In genomic region chr2:73592231-73593100, GRCm38 (mm10) we compare ENCODE assay signal across 8 mouse cellular contexts. TPM values are rescaled to one million over a fixed set of nuclear protein-coding genes. Genes with fewer than 3 reads are reported as not detected.
A peak's percentile ranks its signal among the peaks of the same experiment; 100 is the strongest.
DNase-seq lines count a peak whose midpoint lies in the region; ATAC-seq lines count a peak whose summit lies in the region.

No protein-coding gene starts in this region.

- WGBS in stomach, embryonic 15.5 days = 58% methylated on average over 14 of the region's 14 CpGs
- 87% methylated on average over 14 of the region's 14 CpGs for WGBS in midbrain, embryonic 10.5 days

- H3K27ac ChIP-seq in stomach, embryonic 15.5 days = peak overlapping the region; percentile 55
- no peak overlapping the region for H3K27ac ChIP-seq in midbrain, embryonic 10.5 days (replicated peaks)

- H3K4me1 ChIP-seq in stomach, embryonic 15.5 days = peaks cover 43% of the 10 kb centered on the region
- peaks cover 21% of the 10 kb centered on the region for H3K4me1 ChIP-seq in midbrain, embryonic 10.5 days

- DNase-seq in adrenal gland, adult (ENCODE audit: inconsistent age in 2 of 2, low spot score in 1 of 2) = peak; percentile 51 to 71
- no peak for DNase-seq in adrenal gland, adult 18-20 months (ENCODE audit: low spot score in 2 of 2)
- peak; percentile 50 to 60 for DNase-seq in frontal cortex, postnatal 14 days (ENCODE audit: low spot score in 2 of 2)
- peak; percentile 80 for DNase-seq in heart, postnatal 4 days
- peak; percentile 74 to 92 for DNase-seq in left cerebral cortex, postnatal 14 days (ENCODE audit: low spot score in 2 of 2)
- no peak for DNase-seq in ovary, postnatal 10 days (ENCODE audit: low spot score)
- no peak for DNase-seq in midbrain, embryonic 10.5 days (ENCODE audit: low spot score)

- no peak overlapping the region for H3K9ac ChIP-seq in stomach, embryonic 15.5 days

- H3K9me3 ChIP-seq in stomach, embryonic 15.5 days = no peaks in the 10 kb centered on the region
- no peaks in the 10 kb centered on the region for H3K9me3 ChIP-seq in midbrain, embryonic 10.5 days (replicated peaks)

- intact Hi-C loops in left cerebral cortex, postnatal 14 days (cut with DNase I) = no loop called here

- H3K4me2 ChIP-seq in stomach, embryonic 15.5 days = peak overlapping the region; percentile 21

- no peaks in the 10 kb centered on the region for H3K36me3 ChIP-seq in stomach, embryonic 15.5 days
- no peaks in the 10 kb centered on the region for H3K36me3 ChIP-seq in midbrain, embryonic 10.5 days

- no peak for ATAC-seq in stomach, embryonic 15.5 days (ENCODE audit: insufficient read depth, low FRiP score, low read depth)

- H3K27me3 ChIP-seq in stomach, embryonic 15.5 days (replicated peaks) = no peaks in the 10 kb centered on the region
- H3K27me3 ChIP-seq in midbrain, embryonic 10.5 days (ENCODE audit: low read depth, poor library complexity, severe bottlenecking) = peaks cover 19% of the 10 kb centered on the region; the same call in 1 of the 2 replicates

- H3K4me3 ChIP-seq in stomach, embryonic 15.5 days (replicated peaks) = no peak overlapping the region
- H3K4me3 ChIP-seq in midbrain, embryonic 10.5 days = no peak overlapping the region

RNA-seq across cellular contexts. Expression of gene Chrna1, which starts 12.3 kb away (rescaled TPM):
- not detected for total RNA-seq in adrenal gland, adult 18-20 months (2021)
- under 1 TPM in 1 of 2 experiments, not detected in 1; 0.14 TPM for total RNA-seq in heart, postnatal 4 days (2021)
- total RNA-seq in left cerebral cortex, postnatal 14 days (2021) = under 1 TPM; 0.07 to 0.19 TPM
- polyA plus RNA-seq in stomach, embryonic 15.5 days (2015; fragmentation: Nextera tagmentation; extraction: Ambion mirVana) = 0.26 and 0.36 TPM in 2 replicates
- polyA plus RNA-seq in midbrain, embryonic 10.5 days (2016; fragmentation: Nextera tagmentation; extraction: Ambion mirVana) = 0.40 and 0.84 TPM in 2 replicates

Comparison
In these comparisons a context has a peak if more than half of its experiments do, and no peak if none do; other contexts are left out.
1. DNase-seq: peak in adrenal gland, adult (2 of 2), frontal cortex, postnatal 14 days (2 of 2), heart, postnatal 4 days (single experiment) and left cerebral cortex, postnatal 14 days (2 of 2); none in adrenal gland, adult 18-20 months (0 of 2), ovary, postnatal 10 days (single experiment) and midbrain, embryonic 10.5 days (single experiment).